Mouse (Mus musculus) ES-CJ7 (cell line): ENCODE data around the gene Olfr5.
"Not testable (repeated sequence)": the region's sequence is repeated elsewhere in the genome, so short reads cannot be mapped to it uniquely, and the experiment has no call there.

ENCODE experiments used
- DNase-seq: peaks from one replicate; pipeline ENCODE4 v3.0.0; 2011; ENCODE audit warnings: low read depth, low spot score

Olfr5 gene

DNA sequence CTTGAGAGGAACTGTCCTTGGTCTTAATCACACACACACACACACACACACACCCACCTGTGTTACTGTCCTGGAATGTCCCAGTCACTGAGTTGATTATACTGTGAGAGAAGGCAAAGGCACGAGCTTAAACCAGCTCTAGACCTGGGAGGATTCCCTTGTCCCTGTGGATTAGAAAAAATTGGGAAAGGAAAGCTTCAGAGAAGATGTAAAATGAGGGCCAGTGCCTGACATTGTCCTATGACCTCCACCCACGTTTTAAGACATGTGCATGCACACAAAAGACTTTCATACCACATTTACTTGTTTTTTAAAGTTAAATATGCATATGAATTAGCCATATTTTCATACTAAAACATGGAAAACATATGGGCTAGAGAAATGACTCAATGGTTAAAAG, at the start of gene Olfr5:
Olfr5 (minus strand) TSS at position 101 of the 400 bp plus-strand sequence.
- DNase-seq = no peak

- peak; percentile 49 for DNase-seq
Measured at GRCm38 (mm10) chr7:6526141-6526540, 39.4 kb upstream of the Olfr5 start.

DNA sequence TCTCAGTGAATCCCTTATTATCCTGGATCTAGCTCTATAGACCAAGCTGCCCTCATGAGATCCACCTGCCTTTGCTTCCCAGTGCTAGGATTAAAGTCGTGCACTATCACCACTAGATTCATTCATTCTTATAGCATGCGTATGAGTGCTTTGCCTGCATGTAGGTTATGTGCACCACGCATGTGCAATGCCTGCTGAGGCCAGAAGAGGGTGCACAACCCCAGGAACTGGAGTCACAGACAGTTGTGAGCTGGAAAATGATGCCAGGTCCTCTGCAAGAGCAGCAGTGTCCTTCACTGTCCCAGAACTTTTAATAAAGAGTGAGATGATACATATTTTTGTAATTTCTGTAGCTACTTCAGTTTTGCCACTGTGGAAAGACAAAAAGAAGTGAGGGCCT, 38.3 kb upstream of the Olfr5 start:
- peak; percentile 68 for DNase-seq

DNA sequence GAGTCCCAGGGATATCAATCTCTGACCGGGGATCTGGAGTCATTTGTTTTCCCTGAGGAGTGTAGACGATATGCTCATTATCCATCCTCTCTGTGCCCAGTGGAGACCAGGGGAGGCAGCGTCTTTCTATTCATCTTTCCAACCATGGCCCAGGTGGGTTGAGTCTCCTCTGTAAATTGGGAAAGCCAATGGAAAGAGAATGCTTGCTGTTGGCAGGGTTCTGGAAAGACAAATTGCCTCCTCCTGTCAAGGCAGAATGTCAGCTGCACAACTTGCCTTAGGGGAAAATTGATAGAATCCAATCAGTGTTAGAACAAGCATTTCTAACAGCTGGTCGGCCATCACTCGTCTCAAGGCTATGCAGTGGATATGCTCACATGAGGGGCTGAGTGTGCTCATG, 36.1 kb upstream of the Olfr5 start, which contains the start of gene Olfr1349:
Olfr1349 (minus strand) TSS at position 101 of the 400 bp plus-strand sequence.
- no peak for DNase-seq

DNA sequence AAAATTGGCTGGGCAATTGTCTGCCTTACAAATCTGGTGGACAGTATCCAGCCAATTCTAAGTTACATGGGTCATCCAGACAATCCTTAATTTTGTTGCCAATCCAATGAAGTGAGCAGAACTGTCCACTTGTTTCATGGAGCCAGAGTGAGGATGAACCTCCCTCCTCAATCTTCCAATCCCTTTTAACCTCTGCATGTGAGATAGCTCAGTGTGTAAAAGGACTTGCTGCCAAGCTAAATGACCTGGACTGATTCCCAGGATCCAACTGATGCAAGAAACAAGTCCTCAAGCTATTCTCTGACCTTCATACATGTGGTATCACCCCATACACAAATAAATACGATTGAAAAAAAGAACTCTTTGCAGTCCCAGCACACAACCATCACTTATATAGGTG, 34.9 kb upstream of the Olfr5 start:
- DNase-seq = no peak

DNA sequence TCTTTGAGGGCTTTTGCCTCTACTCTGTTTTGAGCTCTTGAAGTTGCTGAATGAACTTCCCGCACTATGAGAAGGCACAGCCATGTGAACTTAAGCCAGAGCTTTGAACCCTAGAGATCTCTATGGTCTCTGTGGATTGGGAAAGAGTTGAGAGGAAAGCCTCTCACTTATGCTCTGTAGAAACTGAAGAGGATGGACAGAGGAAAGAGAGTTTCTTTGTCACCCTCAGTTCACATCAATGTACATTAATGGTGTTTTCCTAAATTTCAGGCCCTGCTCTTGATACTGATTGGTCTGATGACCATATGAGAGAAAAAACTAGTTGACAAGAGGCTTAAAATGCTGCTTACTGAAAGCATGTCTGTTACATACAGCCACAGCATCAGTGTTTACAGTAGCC, 21.9 kb upstream of the Olfr5 start, which contains the start of gene Olfr1348:
Olfr1348 (minus strand) TSS at position 101 of the 400 bp plus-strand sequence.
- no peak for DNase-seq

GRCm38 (mm10) chr7:6499655-6500054, 12.9 kb upstream of the Olfr5 start, which contains the start of gene Olfr1347:
Olfr1347 (minus strand) TSS chr7:6499755.
- DNase-seq = no peak

GRCm38 (mm10) chr7:6477633-6478032, 9.1 kb downstream of the Olfr5 start:
- DNase-seq = not testable (repeated sequence)

GRCm38 (mm10) chr7:6466951-6467350, 19.8 kb downstream of the Olfr5 start, which contains the start of gene Olfr1346:
Olfr1346 (plus strand) TSS chr7:6467101.
- DNase-seq = no peak

GRCm38 (mm10) chr7:6456399-6456798, 30.3 kb downstream of the Olfr5 start:
- DNase-seq = peak; percentile 40

DNA sequence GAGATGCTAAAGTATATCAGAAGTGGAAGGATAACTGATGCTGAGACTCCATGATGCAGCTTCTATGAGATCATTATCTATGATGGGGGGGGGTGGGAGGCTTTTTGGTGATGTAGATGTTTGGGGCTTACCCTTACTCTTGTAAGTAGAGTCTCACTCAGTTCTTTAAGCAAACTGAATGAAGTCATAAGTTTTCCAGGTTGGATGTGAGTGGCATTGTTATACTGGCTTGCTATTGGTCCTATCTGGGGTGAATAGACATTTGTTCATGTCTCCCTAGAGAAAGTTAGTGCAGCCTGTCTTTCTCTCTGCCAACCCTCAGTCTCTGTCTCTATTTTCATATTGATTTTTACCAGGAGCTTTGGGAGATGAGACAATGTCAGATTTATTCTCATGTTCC, 30.9 kb downstream of the Olfr5 start, which contains the start of gene Olfr1336:
Olfr1336 (plus strand) TSS at position 301 of the 400 bp plus-strand sequence.
- no peak for DNase-seq

DNA sequence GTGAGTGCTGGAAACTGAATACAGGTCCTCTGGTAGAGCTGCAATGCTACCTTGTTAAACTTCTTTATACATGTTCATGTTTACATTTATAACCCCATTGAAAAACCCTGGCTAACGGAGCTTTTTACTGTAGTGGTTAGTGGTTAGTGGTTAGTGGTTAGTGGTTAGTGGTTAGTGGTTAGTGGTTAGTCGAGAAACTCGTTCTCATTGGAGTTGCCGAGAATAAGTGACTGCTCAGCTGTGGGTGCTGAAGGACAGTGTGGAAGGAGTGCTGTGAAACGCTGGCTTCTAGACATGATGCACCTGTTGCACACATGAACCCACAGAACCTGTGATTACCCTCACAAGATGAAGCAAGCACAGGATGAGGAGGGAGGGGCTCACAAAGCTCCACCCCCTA, 39.0 kb downstream of the Olfr5 start:
- no peak for DNase-seq

- DNase-seq = no peak
Measured at GRCm38 (mm10) chr7:6441173-6441572, 45.6 kb downstream of the Olfr5 start.

GRCm38 (mm10) chr7:6438388-6438787, 48.4 kb downstream of the Olfr5 start, which contains the start of gene Olfr1344:
Olfr1344 (plus strand) TSS chr7:6438688.
- no peak for DNase-seq

DNA sequence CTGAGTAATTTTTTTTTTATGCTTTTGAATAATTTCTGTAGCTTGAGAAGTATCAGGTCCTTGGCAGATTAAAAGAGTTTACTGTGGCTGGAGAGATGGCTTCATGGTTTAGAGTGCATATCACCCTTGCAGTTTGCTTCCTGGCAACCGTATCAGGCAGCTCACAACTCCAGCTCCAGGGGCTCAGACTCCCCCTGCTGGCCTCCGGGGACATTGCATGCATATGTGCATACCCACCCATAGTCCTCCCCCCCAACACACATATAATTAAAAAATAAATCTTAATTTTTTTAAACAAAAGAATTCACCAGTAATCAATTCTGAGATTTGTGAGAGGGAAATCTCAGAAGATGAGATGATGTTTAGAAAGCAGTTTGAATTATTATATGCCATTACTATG, 56.4 kb downstream of the Olfr5 start:
- DNase-seq = peak; percentile 47

DNA sequence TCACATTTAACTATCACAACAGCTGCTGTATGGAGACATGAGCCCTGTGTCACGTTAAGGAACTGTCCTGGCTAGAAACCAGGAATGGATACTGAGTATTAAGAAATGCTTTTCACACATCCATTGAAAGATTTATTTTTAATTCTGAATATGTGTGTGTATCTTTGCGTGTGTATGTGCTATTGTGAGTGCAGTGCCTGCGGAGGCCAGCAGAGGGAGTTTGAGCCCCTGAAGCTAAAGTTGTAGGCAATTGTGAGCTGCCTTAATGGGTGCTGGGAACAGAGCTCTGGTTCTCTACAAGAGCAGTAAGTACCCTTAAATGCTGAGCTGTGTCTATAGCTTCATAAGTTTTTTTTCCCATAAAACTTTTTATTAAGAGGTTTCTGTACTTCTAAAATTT, 57.4 kb downstream of the Olfr5 start:
- peak; percentile 31 for DNase-seq
